Mouse (Mus musculus): ENCODE data around the gene Slc44a3.

Slc44a3 gene

DNA sequence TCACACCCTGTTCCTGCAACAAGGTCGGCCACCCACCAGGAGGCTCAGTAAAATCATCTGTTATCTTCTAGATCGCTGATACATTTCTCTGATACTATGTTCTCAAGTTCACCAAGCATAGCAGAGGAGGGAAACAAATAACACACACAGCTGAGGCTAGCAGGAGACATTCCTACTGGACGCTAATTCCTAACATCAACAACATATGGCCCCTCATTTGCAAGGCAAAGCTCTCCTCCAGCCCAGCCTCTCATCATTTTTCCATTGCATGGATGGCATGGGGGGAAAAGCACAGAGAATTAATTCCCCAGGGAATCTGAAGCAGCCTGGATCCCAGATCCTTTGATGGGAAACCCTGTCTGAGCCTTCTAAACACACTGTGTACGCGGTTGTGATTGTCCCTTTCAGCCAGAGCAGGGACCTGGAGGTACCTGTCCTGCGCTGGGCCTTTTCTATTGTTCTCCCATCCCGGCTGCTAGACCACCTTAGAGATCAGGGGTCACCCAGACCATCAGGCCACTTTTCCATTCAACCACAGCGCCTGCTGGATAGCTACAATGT, 27.2 kb downstream of the Slc44a3 start:
- no peak for DNase-seq (ENCODE audit: low read depth, low spot score)

GRCm38 (mm10) chr3:121500734-121501133, 31.5 kb downstream of the Slc44a3 start:
- DNase-seq (ENCODE audit: low read depth, low spot score): no peak

DNA sequence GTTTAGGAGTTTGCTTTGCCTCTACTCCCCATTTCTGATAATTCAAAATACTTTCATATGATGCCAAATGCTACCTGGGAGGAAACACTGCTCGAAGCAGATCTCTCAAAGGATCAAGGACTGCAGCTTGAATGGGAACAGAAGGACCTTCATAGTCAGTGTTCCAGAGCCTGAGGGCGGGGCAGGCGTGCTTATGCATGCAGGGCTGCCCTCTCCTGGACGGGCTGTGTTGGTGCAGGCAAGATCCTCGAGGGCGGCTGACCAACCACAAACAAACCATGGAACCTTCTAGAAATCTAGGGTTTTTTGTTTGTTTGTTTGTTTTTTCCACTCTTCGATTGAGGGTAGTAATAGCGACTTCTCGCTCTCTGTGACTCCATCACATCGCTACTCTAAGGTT, 32.0 kb downstream of the Slc44a3 start:
- peak; percentile 40 for DNase-seq (ENCODE audit: low read depth, low spot score)

- DNase-seq (ENCODE audit: low read depth, low spot score): no peak
Measured at GRCm38 (mm10) chr3:121493997-121494421, 38.2 kb downstream of the Slc44a3 start.

- no peak for DNase-seq (ENCODE audit: low read depth, low spot score)
Measured at GRCm38 (mm10) chr3:121492026-121492425, 40.2 kb downstream of the Slc44a3 start.

DNA sequence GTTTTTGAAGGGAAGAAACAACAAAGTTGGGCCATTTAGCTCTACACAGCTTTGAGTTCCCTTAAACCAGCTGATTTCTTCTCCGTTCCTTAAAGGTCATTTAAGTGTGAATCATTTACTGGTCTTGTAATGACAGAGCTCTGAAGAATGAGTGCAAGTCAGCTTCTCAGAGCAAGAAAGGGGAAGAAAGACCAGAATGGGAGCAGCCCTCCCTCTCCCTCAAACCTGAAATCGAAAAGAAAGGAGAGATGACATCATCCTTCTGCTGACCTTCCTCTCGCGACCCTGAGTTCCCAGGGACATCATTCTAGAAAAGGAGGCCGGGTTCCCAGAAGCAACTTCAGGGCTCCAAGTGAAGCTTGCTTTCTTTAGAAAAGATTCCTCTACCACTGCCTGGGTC, 41.3 kb downstream of the Slc44a3 start:
- no peak for DNase-seq (ENCODE audit: low read depth, low spot score)

DNA sequence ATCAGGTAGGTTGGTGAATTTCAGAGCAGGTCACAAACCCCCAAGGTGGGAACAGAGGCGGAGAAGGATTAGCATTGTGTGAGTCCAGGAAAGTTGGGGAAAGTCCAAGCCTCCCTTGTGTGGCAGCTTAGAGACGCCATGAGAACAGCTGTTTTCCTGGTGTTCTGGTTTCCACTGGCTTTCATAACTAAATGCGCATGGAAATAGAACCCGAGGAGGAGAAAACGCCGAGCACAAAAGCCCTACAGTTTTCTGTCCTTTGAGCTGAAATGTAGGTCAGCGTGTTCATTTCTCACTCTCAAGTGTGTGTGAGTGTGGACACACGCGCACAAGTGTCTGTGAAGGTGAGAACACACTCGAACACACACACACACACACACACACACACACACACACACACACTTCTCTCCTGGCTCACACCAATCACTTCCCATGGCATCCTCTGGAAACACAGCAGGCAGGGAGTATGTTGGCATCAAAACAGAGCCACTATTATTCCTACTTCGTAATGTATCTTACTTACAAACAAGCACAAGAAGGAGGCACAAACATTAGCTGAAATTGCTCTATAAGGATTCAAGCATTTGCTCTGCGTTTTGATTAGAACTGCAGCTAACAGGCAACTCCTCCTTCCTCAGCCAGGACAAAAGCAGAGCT, 42.6 kb downstream of the Slc44a3 start:
- DNase-seq (ENCODE audit: low read depth, low spot score): no peak

- no peak for DNase-seq (ENCODE audit: low read depth, low spot score)
Measured at GRCm38 (mm10) chr3:121485201-121485600, 47.0 kb downstream of the Slc44a3 start.

GRCm38 (mm10) chr3:121483266-121484161, 48.7 kb downstream of the Slc44a3 start:
- DNase-seq (ENCODE audit: low read depth, low spot score): no peak

GRCm38 (mm10) chr3:121481564-121481963, 50.6 kb downstream of the Slc44a3 start:
- DNase-seq (ENCODE audit: low read depth, low spot score): no peak

DNA sequence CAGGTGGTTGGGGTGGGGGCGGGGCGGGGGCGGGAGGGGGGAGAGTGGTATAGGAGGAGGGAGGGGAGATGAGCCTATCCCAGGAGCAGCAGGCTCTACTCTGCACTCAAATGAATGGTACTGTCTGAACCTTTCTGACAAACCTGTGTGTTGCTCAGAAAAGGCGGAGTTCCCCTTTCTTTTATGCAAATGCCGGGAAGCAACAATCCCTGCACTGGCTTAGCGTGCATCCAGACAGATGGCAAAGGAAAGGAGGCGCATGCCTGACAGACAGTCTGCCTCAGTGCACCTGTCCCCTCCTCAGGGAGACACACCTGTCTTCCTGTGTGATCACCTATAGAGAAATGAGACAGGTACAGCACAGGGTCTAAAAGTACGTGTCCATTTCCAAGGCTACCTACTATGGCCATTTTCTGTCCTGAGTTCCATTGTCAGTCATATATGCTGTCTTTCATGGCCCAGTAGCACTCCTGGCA, 51.2 kb downstream of the Slc44a3 start:
- no peak for DNase-seq (ENCODE audit: low read depth, low spot score)

GRCm38 (mm10) chr3:121480030-121480960, 51.9 kb downstream of the Slc44a3 start:
- peak; percentile 31 for DNase-seq (ENCODE audit: low read depth, low spot score)

GRCm38 (mm10) chr3:121474738-121475137, 57.5 kb downstream of the Slc44a3 start:
- no peak for DNase-seq (ENCODE audit: low read depth, low spot score)

GRCm38 (mm10) chr3:121471703-121472102, 60.5 kb downstream of the Slc44a3 start:
- DNase-seq (ENCODE audit: low read depth, low spot score): no peak

DNA sequence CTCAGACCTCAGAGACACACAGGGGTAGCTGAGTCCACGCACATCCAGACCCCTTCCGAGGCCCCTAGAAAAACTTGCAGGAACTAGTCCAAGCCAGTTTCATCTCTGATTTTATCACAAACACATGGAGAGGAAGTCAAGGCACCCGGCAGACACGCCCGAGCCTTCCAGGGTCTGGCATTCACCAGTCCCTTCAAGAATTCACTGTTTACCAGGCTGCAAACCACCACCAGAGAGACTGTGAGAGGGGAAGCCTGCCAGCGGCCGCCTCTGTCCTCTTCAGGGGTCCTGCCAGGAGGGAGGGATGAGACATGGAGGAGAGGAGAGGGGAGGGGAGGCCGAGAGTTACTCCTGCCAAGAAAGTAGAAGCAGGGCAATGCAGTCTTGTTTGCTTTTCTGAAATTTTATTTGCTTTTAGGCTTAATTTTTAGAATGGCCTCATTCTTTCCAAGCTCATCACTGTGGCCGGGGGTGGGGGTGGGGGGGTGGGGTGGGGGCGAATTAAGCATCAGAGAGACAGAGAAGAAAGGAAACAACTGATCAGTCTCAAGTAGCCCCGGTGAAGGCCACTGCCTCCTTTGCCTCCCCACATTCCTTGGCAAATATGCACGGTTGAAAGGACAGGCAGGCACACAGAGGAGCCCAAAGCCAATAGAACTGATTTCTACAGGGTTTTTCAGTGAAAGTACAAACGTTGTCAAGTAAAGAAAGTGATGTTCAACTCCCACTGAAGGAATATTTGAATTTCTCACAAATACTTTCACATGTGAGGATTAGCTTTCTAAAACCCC, 62.8 kb downstream of the Slc44a3 start:
- DNase-seq (ENCODE audit: low read depth, low spot score): no peak

DNA sequence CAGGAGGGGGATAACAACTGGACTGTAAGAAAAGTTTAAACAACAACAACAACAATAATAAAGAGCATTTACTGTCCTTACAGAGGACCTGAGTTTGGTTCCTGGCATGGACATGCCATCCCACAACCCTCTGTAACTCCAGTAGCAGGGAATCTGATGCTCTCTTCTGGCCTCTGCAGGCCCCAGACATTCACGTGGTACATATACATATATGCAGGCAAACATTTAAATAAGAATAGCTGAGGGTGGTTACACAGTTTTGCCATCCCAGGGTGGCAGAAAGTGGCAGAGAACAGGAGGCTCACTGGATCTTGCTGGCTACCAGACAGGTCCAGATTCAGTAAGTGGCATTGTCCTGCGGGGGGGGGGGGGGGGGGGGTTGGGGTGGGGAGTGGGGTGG, 64.1 kb downstream of the Slc44a3 start:
- no peak for DNase-seq (ENCODE audit: low read depth, low spot score)

DNA sequence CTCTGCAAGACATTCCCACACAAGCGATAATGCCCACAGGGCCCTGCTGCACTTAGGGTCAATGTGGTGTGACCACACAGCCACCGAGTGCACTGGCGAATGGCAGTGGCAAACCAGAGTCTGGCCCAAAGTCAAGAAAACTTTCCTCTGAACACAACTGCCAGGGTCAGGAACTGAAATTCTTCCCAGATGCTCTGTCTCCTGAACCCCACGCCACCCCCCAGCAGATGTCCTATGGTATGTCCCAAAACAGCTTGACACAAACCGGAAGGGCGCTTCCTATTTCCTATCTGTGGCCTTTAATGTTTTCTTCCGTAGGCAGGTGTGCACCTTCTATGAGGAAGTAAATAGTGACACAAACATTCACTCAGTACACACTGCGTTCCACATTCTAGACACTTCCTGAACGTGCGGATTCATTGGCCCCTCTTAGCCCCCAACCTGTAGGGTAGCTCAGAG, 65.1 kb downstream of the Slc44a3 start:
- no peak for DNase-seq (ENCODE audit: low read depth, low spot score)

DNA sequence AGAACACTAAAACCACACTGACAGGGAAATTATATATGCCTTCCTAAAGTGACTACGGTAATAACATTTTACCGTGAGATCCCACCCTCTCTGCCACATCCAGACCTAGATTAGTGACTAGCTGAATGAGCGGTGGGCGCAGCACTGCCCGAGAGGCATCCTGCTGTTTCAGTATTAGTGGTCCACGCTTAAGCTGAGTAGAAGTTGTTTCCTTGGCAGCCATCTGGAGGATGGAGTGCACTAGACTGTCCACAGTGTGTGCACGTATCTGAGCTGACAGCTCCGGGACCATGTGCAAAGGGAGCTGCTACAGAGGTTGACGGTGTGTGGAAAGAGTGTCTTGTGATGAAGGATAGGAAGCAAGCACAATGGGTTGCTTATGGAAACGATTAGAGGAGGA, 66.4 kb downstream of the Slc44a3 start:
- no peak for DNase-seq (ENCODE audit: low read depth, low spot score)

DNA sequence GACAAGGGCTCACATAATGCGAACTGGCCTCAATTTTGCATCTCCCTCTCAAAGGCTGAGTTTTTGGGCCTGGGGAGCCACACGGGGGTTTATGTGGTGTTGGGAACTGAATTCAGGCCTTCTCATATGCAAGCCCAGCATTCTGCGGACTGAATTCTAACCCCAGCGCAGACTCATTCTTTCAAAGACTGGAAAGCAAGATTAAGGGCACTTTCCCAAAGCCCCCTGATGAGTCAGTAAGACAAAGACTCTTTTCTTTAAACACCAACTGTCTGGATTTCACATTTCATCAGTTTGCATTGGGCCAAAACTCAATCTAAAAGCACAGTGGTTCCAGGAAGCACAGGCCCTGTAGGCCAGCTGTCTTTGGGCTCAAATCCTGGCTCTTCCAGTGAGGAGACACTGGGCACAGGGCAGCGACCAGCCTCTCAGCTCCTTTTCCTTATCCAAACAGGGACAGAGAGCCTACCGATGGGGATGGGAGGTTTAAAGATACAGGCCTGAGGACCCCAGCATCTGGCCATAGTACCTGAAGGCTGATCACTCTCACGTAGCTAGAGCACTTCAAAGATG, 67.4 kb downstream of the Slc44a3 start:
- DNase-seq (ENCODE audit: low read depth, low spot score): no peak

DNA sequence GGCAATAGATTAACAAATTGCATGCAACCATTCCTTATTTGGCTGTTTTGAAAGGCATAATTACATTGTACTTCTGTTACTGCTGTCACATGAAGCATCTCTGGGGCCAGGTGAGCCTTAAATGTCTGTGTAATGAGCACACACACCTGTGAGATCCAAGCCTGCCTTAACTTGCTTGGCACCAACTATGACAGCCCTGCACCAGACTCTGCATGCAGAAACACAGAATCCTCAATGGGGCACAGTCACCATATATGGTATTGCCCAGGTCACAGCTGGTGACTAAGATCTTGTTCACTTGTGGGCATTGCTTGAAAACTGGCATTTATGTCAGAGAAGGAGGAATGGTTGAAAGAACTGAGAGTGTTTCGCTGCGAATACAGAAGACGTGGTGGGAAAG, 69.4 kb downstream of the Slc44a3 start:
- no peak for DNase-seq (ENCODE audit: low read depth, low spot score)

All from retina, postnatal 7 days (tissue).